Mouse (Mus musculus) urinary bladder, postnatal 14 days (tissue): ENCODE results near the gene Serf1.
"Not testable (repeated sequence)": the region's sequence is repeated elsewhere in the genome, so short reads cannot be mapped to it uniquely, and the experiment has no call there.

Experiments used
- DNase-seq: peaks from one replicate; pipeline ENCODE4 v3.0.0; 2021; ENCODE audit warnings: low spot score

The Serf1 gene

GRCm38 (mm10) chr13:100107652-100108472 lies at the start of gene Serf1:
Gene Serf1 (plus strand): TSS chr13:100108012.
- peak; percentile 85 for DNase-seq

- no peak for DNase-seq
These were observed 43.9 kb upstream of the Serf1 start for GRCm38 (mm10) chr13:100063936-100064335.

GRCm38 (mm10) chr13:100067821-100068220 lies 40.0 kb upstream of the Serf1 start:
- DNase-seq: no peak

- no peak for DNase-seq
These were observed 36.3 kb upstream of the Serf1 start for GRCm38 (mm10) chr13:100071473-100071872.

- DNase-seq: no peak
These were observed 9.0 kb upstream of the Serf1 start for GRCm38 (mm10) chr13:100098808-100099207.

GRCm38 (mm10) chr13:100103052-100103658 lies 4.7 kb upstream of the Serf1 start:
- no peak for DNase-seq

- DNase-seq: peak; percentile 95
These were observed 4.0 kb upstream of the Serf1 start, which contains the start of gene Bdp1 for GRCm38 (mm10) chr13:100103748-100104254. Gene Bdp1 (minus strand): TSS chr13:100104070.

GRCm38 (mm10) chr13:100112218-100112972 lies 4.6 kb downstream of the Serf1 start:
- DNase-seq: no peak

- no peak for DNase-seq
These were observed 16.2 kb downstream of the Serf1 start for GRCm38 (mm10) chr13:100123970-100124369.

GRCm38 (mm10) chr13:100124423-100125257 lies 16.8 kb downstream of the Serf1 start, which contains the start of gene Smn1:
Gene Smn1 (plus strand): TSS chr13:100124852.
- DNase-seq: peak; percentile 91

- DNase-seq: no peak
These were observed 17.4 kb downstream of the Serf1 start for GRCm38 (mm10) chr13:100125258-100125643.

GRCm38 (mm10) chr13:100141646-100142314 lies 34.0 kb downstream of the Serf1 start:
- no peak for DNase-seq

- no peak for DNase-seq
These were observed 44.8 kb downstream of the Serf1 start for GRCm38 (mm10) chr13:100152659-100153058.

- no peak for DNase-seq
These were observed 48.8 kb downstream of the Serf1 start for GRCm38 (mm10) chr13:100156624-100157023.

- not testable (repeated sequence) for DNase-seq
These were observed 53.5 kb downstream of the Serf1 start for GRCm38 (mm10) chr13:100161171-100161870.

GRCm38 (mm10) chr13:100162467-100162866 lies 54.7 kb downstream of the Serf1 start:
- not testable (repeated sequence) for DNase-seq
